Mouse (Mus musculus): ENCODE measurements around the gene Zfp804b. TPM values are rescaled to one million over a fixed set of nuclear protein-coding genes. Genes with fewer than 3 reads are reported as not detected.

Gene Zfp804b
- polyA plus RNA-seq (2014; fragmentation: Illumina TruSeq; extraction: RNeasy Lipid Tissue Mini Kit (QIAGEN cat#74804); ENCODE audit: low replicate concordance): 0.11 TPM

GRCm38 (mm10) chr5:7344145-7345010 is at the start of gene Zfp804b:
Gene Zfp804b, minus strand, starts transcription at chr5:7344756.

GRCm38 (mm10) chr5:7303819-7304218 is 40.7 kb downstream of the Zfp804b start, which contains the start of gene Tex47:
Gene Tex47, plus strand, starts transcription at chr5:7304119.

Other genes starting within 250 kb of the Zfp804b start
- gene Tex47, start 40.6 kb downstream of the Zfp804b start, polyA plus RNA-seq (2014; fragmentation: Illumina TruSeq; extraction: RNeasy Lipid Tissue Mini Kit (QIAGEN cat#74804); ENCODE audit: low replicate concordance): not detected